Mouse (Mus musculus) Patski (cell line): ENCODE results near the gene Rpl3l. TPM values are rescaled to one million over a fixed set of nuclear protein-coding genes. Genes with fewer than 3 reads are reported as not detected.

Experiments used
- ATAC-seq: fragments of 100-300 bp; one replicate; pipeline ENCODE4 v1.8.0; 2021
- CTCF ChIA-PET: fragments of 350-600 bp; sonication (Branson Sonifier 250); formaldehyde crosslinking; loops from one replicate; lab custom pipeline; 2022; ENCODE audit warnings: inconsistent platforms; lab: Charles Lee
- POLR2A ChIA-PET: fragments of 350-600 bp; sonication (Branson Sonifier 250); formaldehyde crosslinking; loops from one replicate; lab custom pipeline; 2022; ENCODE audit warnings: antibody characterized with exemption, inconsistent platforms; lab: Charles Lee
- DNase-seq: peaks from one replicate; pipeline ENCODE4 v3.0.0-alpha.2; 2011; ENCODE audit warnings: low read depth, low spot score
- H3K27me3 ChIP-seq: fragments of 371-371 bp; one replicate; pipeline ENCODE4 v1.5.1; 2021
- CTCF ChIP-seq: fragments of 100-300 bp; IDR thresholded peaks from one replicate; pipeline ENCODE4 v1.5.1; 2021
- in situ Hi-C: fragments of 300-500 bp; cut with MboI; formaldehyde crosslinking; loops from 3 replicates; pipeline ENCODE4 v1.11.1; 2018; ENCODE audit warnings: low pct_unique_long_range_greater_than_20kb, mixed read lengths
- polyA plus RNA-seq: library from polyadenylated mRNA; unstranded; gene quantifications from one replicate; pipeline ENCODE4 v1.2.3, GENCODE M21; 2021

The Rpl3l gene
- polyA plus RNA-seq, result 0.15 TPM

DNA sequence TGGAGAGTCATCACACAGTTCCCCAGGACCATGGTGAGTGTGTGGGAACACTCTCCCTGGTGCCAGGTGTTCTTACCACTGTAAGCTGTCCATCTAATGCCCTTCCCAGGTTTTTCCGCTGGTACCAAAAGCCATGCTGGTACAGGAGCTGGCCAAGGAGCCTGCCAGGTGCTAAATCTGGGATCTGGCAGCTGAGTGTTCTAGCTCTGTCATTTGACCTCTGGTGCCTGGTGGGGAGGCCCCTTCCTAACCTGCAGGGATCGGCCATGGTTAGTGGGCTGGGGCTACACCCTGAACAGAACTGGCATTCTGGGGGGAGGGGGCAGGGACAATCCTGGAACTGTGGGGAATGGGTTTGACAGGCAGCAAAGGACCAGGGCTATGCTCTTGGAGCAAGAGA is at the start of gene Rpl3l:
Gene Rpl3l (plus strand): TSS at position 203 of the 400 bp plus-strand sequence.
- DNase-seq (no peak), ATAC-seq (no peak)
- no peaks in the 10 kb centered on the region for H3K27me3 ChIP-seq
- in situ Hi-C loops, result no loop called here
- ChIA-PET POLR2A (interaction anchor here (1.1 kb wide), 1 partner anchor 12 kb away, joined by 3 read pairs; no protein-coding TSS in a partner anchor), CTCF (interaction anchor here (1.4 kb wide), 1 partner anchor 9 kb away, joined by 4 read pairs; the partner anchor contains the start of gene Msrb1)
- no peak for TF ChIP-seq CTCF

DNA sequence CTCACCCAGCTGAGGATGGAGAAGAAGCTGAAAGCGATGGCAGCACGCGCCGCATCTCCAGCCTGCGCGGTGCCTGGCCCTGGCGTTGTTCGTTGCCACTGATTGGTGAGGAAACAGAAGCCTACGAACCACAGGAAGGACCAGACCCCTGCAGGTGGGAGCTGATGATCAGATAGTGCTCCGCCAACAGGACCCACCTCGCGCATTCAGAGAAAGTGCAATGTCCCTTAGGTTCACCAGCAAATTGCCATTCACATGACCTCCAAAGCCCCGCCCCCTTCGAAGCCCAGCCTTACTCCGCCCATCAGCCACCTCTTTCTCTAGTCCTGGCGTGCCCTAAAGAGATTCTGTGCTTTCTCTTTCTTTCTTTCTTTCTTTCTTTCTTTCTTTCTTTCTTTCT is 41.1 kb upstream of the Rpl3l start:
- DNase-seq (no peak), ATAC-seq (no peak)
- CTCF ChIA-PET, result interaction anchor here (0.8 kb wide), 1 partner anchor 12 kb away, joined by 4 read pairs; no protein-coding TSS in a partner anchor
- no peak for TF ChIP-seq CTCF
- H3K27me3 ChIP-seq, result no peaks in the 10 kb centered on the region
- in situ Hi-C loops, result no loop called here
- POLR2A ChIA-PET, result interaction anchor here (1.7 kb wide), 1 partner anchor 17 kb away, joined by 4 read pairs; the partner anchor contains the start of gene Zfp598

DNA sequence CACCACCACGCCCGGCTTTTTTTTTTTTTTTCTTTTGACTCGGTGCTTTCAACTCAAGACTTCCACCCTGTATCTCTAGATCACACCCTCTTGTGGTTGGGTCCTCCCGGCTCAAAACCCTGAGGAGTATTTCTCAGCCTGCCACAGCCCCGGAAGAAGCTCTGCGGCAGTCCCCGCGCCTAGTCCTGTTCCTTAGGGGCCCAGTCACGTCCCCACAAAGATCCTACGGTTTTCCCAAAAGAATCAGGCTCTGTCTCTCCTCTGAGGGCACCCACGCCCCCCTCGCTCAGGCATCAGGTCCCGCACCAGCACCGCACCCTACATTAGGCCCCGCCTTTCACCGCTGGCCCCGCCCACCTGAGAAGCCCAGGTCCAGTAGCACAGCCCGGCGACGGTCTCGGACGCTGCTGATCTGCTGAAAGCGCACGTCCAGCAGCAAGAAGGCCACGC is 40.4 kb upstream of the Rpl3l start:
- no peaks in the 10 kb centered on the region for H3K27me3 ChIP-seq
- no peak for ATAC-seq
- in situ Hi-C loops, result no loop called here
- CTCF ChIA-PET, result interaction anchor here (0.8 kb wide), 1 partner anchor 13 kb away, joined by 4 read pairs; no protein-coding TSS in a partner anchor
- no peak for DNase-seq
- POLR2A ChIA-PET, result no interaction called here
- TF ChIP-seq CTCF, result no peak

DNA sequence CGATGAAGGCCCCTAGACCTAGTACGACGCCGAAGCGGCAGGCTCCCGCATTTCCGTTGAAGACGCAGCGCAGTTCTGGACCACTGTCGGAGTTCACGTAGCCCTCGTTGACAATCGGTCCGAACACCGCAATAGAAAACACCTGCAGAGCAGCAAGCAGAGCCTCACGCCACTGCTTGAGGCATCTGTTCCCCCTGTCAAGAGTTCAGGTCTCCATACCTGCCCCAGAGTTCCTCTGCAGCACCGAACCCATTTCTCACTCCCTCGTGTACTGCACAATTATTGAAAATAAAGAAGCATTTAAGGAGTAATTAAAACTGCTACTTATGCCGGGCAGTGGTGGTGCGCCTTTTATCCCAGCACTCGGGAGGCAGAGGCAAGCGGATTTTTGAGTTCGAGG is 40.0 kb upstream of the Rpl3l start:
- CTCF ChIA-PET, result no interaction called here

DNA sequence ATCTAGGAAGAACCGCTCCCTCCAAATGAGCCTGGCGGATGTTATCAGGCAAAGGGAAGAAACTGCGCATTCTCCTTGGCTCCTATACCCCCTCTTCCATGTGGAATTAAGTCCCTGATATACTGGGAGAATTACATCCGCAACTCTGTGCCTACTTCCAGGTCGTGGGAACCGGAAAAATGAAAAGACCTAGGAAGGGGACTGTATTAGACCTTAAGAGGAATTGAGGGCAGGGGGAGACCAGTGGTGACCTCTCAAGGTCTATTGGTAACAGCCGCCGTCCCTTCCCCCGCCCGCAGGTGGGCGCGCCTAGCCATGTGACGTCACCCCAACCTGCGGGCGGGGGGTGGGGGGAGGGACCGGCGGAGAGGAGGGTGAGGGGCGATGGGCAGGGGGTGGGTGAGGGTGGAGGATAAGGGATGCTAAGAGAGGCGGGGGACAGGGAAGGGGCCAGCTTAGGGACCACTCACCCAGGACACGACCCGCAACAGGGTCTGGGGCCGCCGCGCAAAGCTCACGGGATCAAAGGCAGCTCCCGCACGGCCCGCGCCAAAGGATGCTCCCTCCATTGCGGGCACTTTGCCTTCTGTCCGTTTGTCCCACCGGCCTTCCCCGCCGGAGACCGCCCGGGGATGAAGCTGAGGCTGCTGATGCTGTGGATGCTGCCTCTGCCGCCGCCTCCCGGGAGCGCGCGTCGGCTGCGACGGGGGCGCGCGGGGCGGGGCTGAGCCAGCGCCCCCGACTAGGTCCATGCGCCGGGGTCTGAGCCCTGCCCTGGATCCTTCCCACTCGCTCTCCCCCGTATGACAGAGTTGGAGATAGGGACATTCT is 38.2 kb upstream of the Rpl3l start, which contains the start of gene Syngr3:
Gene Syngr3 (minus strand): TSS at position 705 of the 831 bp plus-strand sequence.
- in situ Hi-C loops, result no loop called here
- ATAC-seq (peak; percentile 20), DNase-seq (no peak)
- TF ChIP-seq CTCF, result no peak
- CTCF ChIA-PET, result interaction anchor here (1.0 to 1.2 kb wide), 2 partner anchors 20 to 35 kb away, joined by 3 to 5 read pairs; partner anchors contain the start of genes Ndufb10 and Zfp598
- no peaks in the 10 kb centered on the region for H3K27me3 ChIP-seq
- POLR2A ChIA-PET, result interaction anchor here (2.0 kb wide), 1 partner anchor 19 kb away, joined by 7 read pairs; no protein-coding TSS in a partner anchor

More for the DNA sequence above, 40.0 kb upstream of the Rpl3l start:
- in situ Hi-C loops, result no loop called here
- DNase-seq (no peak), ATAC-seq (no peak)
- no peaks in the 10 kb centered on the region for H3K27me3 ChIP-seq
- POLR2A ChIA-PET, result no interaction called here
- no peak for TF ChIP-seq CTCF

DNA sequence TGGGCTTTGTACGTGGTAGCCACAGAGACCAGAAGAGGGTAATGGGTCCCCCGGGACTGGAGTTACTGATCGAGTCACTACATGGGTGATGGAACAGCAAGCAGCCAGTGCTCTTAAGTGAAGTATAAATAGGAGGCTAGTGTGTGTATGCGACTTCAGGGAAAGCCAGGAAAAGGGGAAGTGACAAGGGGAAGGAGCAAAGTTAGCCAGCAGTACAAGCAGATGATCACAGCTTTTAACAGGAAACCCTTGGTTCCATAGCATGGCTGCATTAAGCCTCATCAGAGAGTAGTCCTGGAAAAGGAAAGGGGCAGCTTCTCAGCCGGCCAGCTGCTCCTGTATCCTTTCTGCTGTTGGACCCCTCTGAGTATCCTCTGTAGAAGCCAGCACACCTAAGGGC is 35.2 kb upstream of the Rpl3l start:
- CTCF ChIA-PET, result no interaction called here
- in situ Hi-C loops, result no loop called here
- no peak for TF ChIP-seq CTCF
- POLR2A ChIA-PET, result no interaction called here
- ATAC-seq (no peak), DNase-seq (no peak)
- H3K27me3 ChIP-seq, result no peaks in the 10 kb centered on the region

DNA sequence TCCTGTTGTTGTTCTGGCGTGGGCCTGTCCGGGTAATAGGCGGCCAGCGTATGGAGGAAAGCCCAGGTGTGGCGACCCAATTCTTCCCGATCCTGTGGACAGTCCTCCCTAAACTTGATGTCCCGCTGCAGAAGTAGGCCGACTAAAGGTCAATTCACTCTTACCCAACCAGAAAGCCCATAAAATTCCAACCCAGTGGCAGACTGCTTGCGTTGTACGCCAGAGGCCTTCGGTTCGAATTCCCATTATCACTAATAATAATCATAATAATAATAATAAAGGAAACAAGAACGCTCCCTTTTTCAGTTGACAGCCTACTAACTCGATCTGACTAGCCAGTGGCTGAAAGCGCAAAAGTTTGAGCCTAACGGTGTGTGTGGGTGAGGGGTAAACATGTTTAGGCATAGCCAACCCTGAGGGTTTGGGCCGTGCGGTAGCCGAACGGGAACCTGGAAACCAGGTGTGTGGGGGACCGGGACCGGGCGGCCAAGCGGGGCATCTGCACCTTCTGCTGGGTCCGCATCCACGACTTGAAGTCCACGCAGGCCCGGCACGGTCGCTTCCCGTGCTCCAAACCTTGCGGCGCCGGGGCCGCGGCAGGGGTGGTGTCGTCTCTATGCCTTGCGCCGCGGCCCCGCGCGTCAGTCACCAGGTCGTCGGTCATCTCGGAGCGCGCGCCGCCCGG is 32.2 kb upstream of the Rpl3l start:
- in situ Hi-C loops, result no loop called here
- ATAC-seq (peak; percentile 17), DNase-seq (no peak)
- H3K27me3 ChIP-seq, result no peaks in the 10 kb centered on the region
- ChIA-PET POLR2A (no interaction called here), CTCF (no interaction called here)
- TF ChIP-seq CTCF, result no peak

DNA sequence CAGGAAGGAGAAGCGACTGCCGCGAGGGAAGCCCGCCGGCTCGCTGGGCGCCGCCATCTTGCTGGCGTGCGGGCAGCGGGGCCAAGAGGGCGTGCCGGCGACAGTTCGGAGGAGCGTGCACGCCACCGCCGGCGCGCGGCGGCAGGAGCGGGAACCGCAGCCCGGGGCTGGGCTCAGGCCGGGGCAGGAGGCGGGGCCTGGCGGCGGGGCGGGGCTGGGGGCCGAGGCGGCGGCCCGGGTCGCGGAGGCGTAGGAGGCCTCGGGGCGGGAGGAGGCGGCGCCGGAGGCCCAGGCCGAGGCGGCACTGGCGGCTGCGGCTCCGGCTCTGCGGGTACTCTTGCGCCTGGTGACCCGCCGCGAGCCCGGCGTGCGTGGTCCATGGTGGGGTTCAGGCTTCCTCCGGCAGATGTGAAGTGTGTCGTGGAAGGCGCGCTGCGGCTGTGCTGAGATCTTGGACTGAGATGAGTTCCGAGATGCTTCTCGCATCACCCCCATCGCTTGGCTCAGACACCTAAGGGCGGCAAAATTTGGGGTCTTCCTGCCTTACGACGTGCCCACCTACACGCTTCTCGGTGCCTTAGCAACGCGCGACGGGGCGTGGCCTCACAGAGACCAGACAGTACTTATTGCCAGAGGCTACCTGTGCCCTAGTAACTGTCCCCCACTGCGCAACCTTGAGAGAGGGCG is 31.5 kb upstream of the Rpl3l start, which contains the start of the genes Gfer and Noxo1:
Gene Gfer (minus strand): TSS at position 146 of the 687 bp plus-strand sequence.
Gene Noxo1 (plus strand): TSS at position 224 of the 687 bp plus-strand sequence.
- no peak for TF ChIP-seq CTCF
- CTCF ChIA-PET, result no interaction called here
- H3K27me3 ChIP-seq, result no peaks in the 10 kb centered on the region
- DNase-seq (no peak), ATAC-seq (peak; percentile 79)
- in situ Hi-C loops, result no loop called here
- POLR2A ChIA-PET, result interaction anchor here (2.2 kb wide), 1 partner anchor 11 kb away, joined by 11 read pairs; the partner anchor contains the start of gene Tbl3

DNA sequence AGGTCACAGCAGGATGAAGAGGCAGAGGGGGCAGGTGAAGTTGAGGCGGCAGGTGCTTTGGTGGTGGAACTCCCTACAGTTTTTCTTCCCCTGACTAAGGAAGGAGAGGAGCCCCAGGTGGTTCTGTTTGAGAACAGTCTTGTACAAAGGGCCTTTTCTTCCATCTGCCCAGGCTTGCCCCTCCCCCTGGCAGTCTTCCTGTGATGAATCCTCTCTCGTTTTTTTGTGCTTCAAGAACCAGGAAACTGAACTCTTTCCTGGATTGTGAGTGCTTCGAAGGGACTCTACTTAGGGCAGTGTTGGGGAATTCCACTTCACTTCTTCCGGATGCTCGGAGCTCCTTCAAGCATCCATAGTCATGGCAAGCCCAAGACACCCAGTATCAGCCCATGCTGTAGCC is 29.6 kb upstream of the Rpl3l start:
- DNase-seq (no peak), ATAC-seq (no peak)
- in situ Hi-C loops, result no loop called here
- H3K27me3 ChIP-seq, result no peaks in the 10 kb centered on the region
- ChIA-PET POLR2A (interaction anchor here (2.2 kb wide), 1 partner anchor 9 kb away, joined by 11 read pairs; the partner anchor contains the start of gene Tbl3), CTCF (interaction anchor here (1.4 kb wide), 1 partner anchor 67 kb away, joined by 3 read pairs; no protein-coding TSS in a partner anchor)
- no peak for TF ChIP-seq CTCF
